Mouse (Mus musculus): ENCODE data around the gene Tax1bp1. TPM values are rescaled to one million over a fixed set of nuclear protein-coding genes. Genes with fewer than 3 reads are reported as not detected.

Tax1bp1 gene
- polyA plus RNA-seq, 1 experiment from 2014 or later = 175 TPM

GRCm38 (mm10) chr6:52681847-52682485 lies 31.6 kb upstream of the Tax1bp1 start:
- H3K4me3 ChIP-seq = no peak overlapping the region
- H3K36me3 ChIP-seq = no peaks in the 10 kb centered on the region
- H3K9ac ChIP-seq = no peak overlapping the region
- H3K4me2 ChIP-seq = no peak overlapping the region
- no peak overlapping the region for H3K27ac ChIP-seq
- no peaks in the 10 kb centered on the region for H3K9me3 ChIP-seq
- H3K27me3 ChIP-seq = no peaks in the 10 kb centered on the region
- no peak for ATAC-seq (ENCODE audit: insufficient number of reproducible peaks, insufficient read depth, low FRiP score, low TSS enrichment, low read depth)
- WGBS = 81% methylated on average over 6 of the region's 6 CpGs
- H3K4me1 ChIP-seq = no peaks in the 10 kb centered on the region

GRCm38 (mm10) chr6:52682607-52683006 lies 30.9 kb upstream of the Tax1bp1 start:
- Histone ChIP-seq H3K4me1 (no peaks in the 10 kb centered on the region), H3K4me2 (no peak overlapping the region), H3K27me3 (no peaks in the 10 kb centered on the region), H3K9me3 (no peaks in the 10 kb centered on the region), H3K4me3 (no peak overlapping the region), H3K27ac (no peak overlapping the region), H3K9ac (no peak overlapping the region), H3K36me3 (no peaks in the 10 kb centered on the region)
- ATAC-seq (ENCODE audit: insufficient number of reproducible peaks, insufficient read depth, low FRiP score, low TSS enrichment, low read depth) = no peak
- WGBS = 90% methylated on average over 3 of the region's 3 CpGs

- no peak for ATAC-seq (ENCODE audit: insufficient number of reproducible peaks, insufficient read depth, low FRiP score, low TSS enrichment, low read depth)
- no peaks in the 10 kb centered on the region for H3K4me1 ChIP-seq
- H3K27me3 ChIP-seq = no peaks in the 10 kb centered on the region
- H3K27ac ChIP-seq = no peak overlapping the region
- no peak overlapping the region for H3K9ac ChIP-seq
- no peak overlapping the region for H3K4me3 ChIP-seq
- H3K9me3 ChIP-seq = no peaks in the 10 kb centered on the region
- no peaks in the 10 kb centered on the region for H3K36me3 ChIP-seq
- 80% methylated on average over 5 of the region's 5 CpGs for WGBS
- no peak overlapping the region for H3K4me2 ChIP-seq
These were observed 26.5 kb upstream of the Tax1bp1 start for GRCm38 (mm10) chr6:52686901-52687500.

GRCm38 (mm10) chr6:52690365-52690764 lies 23.2 kb upstream of the Tax1bp1 start:
- Histone ChIP-seq H3K9ac (no peak overlapping the region), H3K27me3 (no peaks in the 10 kb centered on the region), H3K4me1 (no peaks in the 10 kb centered on the region), H3K27ac (no peak overlapping the region), H3K4me3 (no peak overlapping the region), H3K36me3 (no peaks in the 10 kb centered on the region), H3K4me2 (no peak overlapping the region), H3K9me3 (no peaks in the 10 kb centered on the region)
- no peak for ATAC-seq (ENCODE audit: insufficient number of reproducible peaks, insufficient read depth, low FRiP score, low TSS enrichment, low read depth)
- 74% methylated on average over 3 of the region's 3 CpGs for WGBS

- 34% methylated on average over 4 of the region's 5 CpGs for WGBS
- Histone ChIP-seq H3K4me3 (no peak overlapping the region), H3K9me3 (no peaks in the 10 kb centered on the region), H3K4me2 (no peak overlapping the region), H3K27ac (no peak overlapping the region), H3K9ac (no peak overlapping the region), H3K27me3 (no peaks in the 10 kb centered on the region), H3K36me3 (no peaks in the 10 kb centered on the region), H3K4me1 (no peaks in the 10 kb centered on the region)
- no peak for ATAC-seq (ENCODE audit: insufficient number of reproducible peaks, insufficient read depth, low FRiP score, low TSS enrichment, low read depth)
These were observed 21.7 kb upstream of the Tax1bp1 start for GRCm38 (mm10) chr6:52691800-52692199.

GRCm38 (mm10) chr6:52692451-52693063 lies 21.0 kb upstream of the Tax1bp1 start:
- Histone ChIP-seq H3K27me3 (no peaks in the 10 kb centered on the region), H3K4me2 (no peak overlapping the region), H3K4me3 (no peak overlapping the region), H3K27ac (no peak overlapping the region), H3K9me3 (no peaks in the 10 kb centered on the region), H3K4me1 (no peaks in the 10 kb centered on the region), H3K9ac (no peak overlapping the region), H3K36me3 (no peaks in the 10 kb centered on the region)
- 81% methylated on average over 6 of the region's 6 CpGs for WGBS
- ATAC-seq (ENCODE audit: insufficient number of reproducible peaks, insufficient read depth, low FRiP score, low TSS enrichment, low read depth) = no peak

- Histone ChIP-seq H3K4me1 (no peaks in the 10 kb centered on the region), H3K27ac (no peak overlapping the region), H3K36me3 (no peaks in the 10 kb centered on the region), H3K9me3 (no peaks in the 10 kb centered on the region), H3K4me2 (no peak overlapping the region), H3K4me3 (no peak overlapping the region), H3K27me3 (no peaks in the 10 kb centered on the region), H3K9ac (no peak overlapping the region)
- no peak for ATAC-seq (ENCODE audit: insufficient number of reproducible peaks, insufficient read depth, low FRiP score, low TSS enrichment, low read depth)
- WGBS = 53% methylated on average over 4 of the region's 4 CpGs
These were observed 15.5 kb upstream of the Tax1bp1 start for GRCm38 (mm10) chr6:52697964-52698535.

- no peaks in the 10 kb centered on the region for H3K36me3 ChIP-seq
- no peaks in the 10 kb centered on the region for H3K4me1 ChIP-seq
- H3K9me3 ChIP-seq = no peaks in the 10 kb centered on the region
- 86% methylated on average over 1 of the region's 1 CpGs for WGBS
- no peak overlapping the region for H3K27ac ChIP-seq
- H3K4me2 ChIP-seq = no peak overlapping the region
- no peak overlapping the region for H3K4me3 ChIP-seq
- no peaks in the 10 kb centered on the region for H3K27me3 ChIP-seq
- no peak for ATAC-seq (ENCODE audit: insufficient number of reproducible peaks, insufficient read depth, low FRiP score, low TSS enrichment, low read depth)
- H3K9ac ChIP-seq = no peak overlapping the region
These were observed 14.5 kb upstream of the Tax1bp1 start for GRCm38 (mm10) chr6:52699050-52699449.

- H3K9ac ChIP-seq = no peak overlapping the region
- no peak overlapping the region for H3K4me3 ChIP-seq
- no peaks in the 10 kb centered on the region for H3K36me3 ChIP-seq
- 90% methylated on average over 4 of the region's 4 CpGs for WGBS
- no peak overlapping the region for H3K27ac ChIP-seq
- no peak for ATAC-seq (ENCODE audit: insufficient number of reproducible peaks, insufficient read depth, low FRiP score, low TSS enrichment, low read depth)
- H3K27me3 ChIP-seq = no peaks in the 10 kb centered on the region
- no peaks in the 10 kb centered on the region for H3K4me1 ChIP-seq
- H3K4me2 ChIP-seq = no peak overlapping the region
- H3K9me3 ChIP-seq = no peaks in the 10 kb centered on the region
These were observed 13.6 kb upstream of the Tax1bp1 start for GRCm38 (mm10) chr6:52699899-52700298.

GRCm38 (mm10) chr6:52703263-52703662 lies 10.3 kb upstream of the Tax1bp1 start:
- WGBS = 84% methylated on average over 2 of the region's 2 CpGs
- no peak for ATAC-seq (ENCODE audit: insufficient number of reproducible peaks, insufficient read depth, low FRiP score, low TSS enrichment, low read depth)
- Histone ChIP-seq H3K4me2 (no peak overlapping the region), H3K4me1 (no peaks in the 10 kb centered on the region), H3K36me3 (no peaks in the 10 kb centered on the region), H3K27ac (no peak overlapping the region), H3K4me3 (no peak overlapping the region), H3K9me3 (no peaks in the 10 kb centered on the region), H3K9ac (no peak overlapping the region), H3K27me3 (no peaks in the 10 kb centered on the region; the same call in 1 of the 2 replicates)

- Histone ChIP-seq H3K4me2 (no peak overlapping the region), H3K27ac (no peak overlapping the region), H3K27me3 (no peaks in the 10 kb centered on the region; the same call in 1 of the 2 replicates), H3K4me1 (no peaks in the 10 kb centered on the region), H3K36me3 (no peaks in the 10 kb centered on the region), H3K9ac (no peak overlapping the region), H3K9me3 (no peaks in the 10 kb centered on the region), H3K4me3 (no peak overlapping the region)
- no peak for ATAC-seq (ENCODE audit: insufficient number of reproducible peaks, insufficient read depth, low FRiP score, low TSS enrichment, low read depth)
These were observed 8.2 kb upstream of the Tax1bp1 start for GRCm38 (mm10) chr6:52705280-52705679.

- H3K4me3 ChIP-seq = no peak overlapping the region
- no peak overlapping the region for H3K4me2 ChIP-seq
- H3K36me3 ChIP-seq = no peaks in the 10 kb centered on the region
- H3K27ac ChIP-seq = no peak overlapping the region
- ATAC-seq (ENCODE audit: insufficient number of reproducible peaks, insufficient read depth, low FRiP score, low TSS enrichment, low read depth) = no peak
- whole genome bisulfite sequencing = 92% methylated on average over 5 of the region's 5 CpGs
- no peak overlapping the region for H3K9ac ChIP-seq
- no peaks in the 10 kb centered on the region for H3K9me3 ChIP-seq
- no peaks in the 10 kb centered on the region for H3K4me1 ChIP-seq
- no peaks in the 10 kb centered on the region; the same call in 1 of the 2 replicates for H3K27me3 ChIP-seq
These were observed 5.7 kb upstream of the Tax1bp1 start for GRCm38 (mm10) chr6:52707815-52708214.

Measured in embryonic facial prominence, embryonic 13.5 days (tissue).